Mouse (Mus musculus) erythroblast, adult 5-6 weeks (primary cell): Measurements from ENCODE around the gene Ikzf2. TPM values are rescaled to one million over a fixed set of nuclear protein-coding genes. Genes with fewer than 3 reads are reported as not detected.
A peak's percentile ranks its signal among the peaks of the same experiment; 100 is the strongest.

Experiments used
- ATAC-seq: replicated peaks from 2 replicates; pipeline ENCODE4 v1.8.0; 2016; ENCODE audit warnings: moderate number of reproducible peaks, mild to moderate bottlenecking, moderate TSS enrichment, inconsistent platforms; ENCODE audit not compliant: poor library complexity, low FRiP score, severe bottlenecking
- total RNA-seq, 2 experiments: library from RNA; stranded (forward) in 1 of 2; stranded (reverse) in 1 of 2; fragments of 150-400 nt in 1 of 2; fragments of 200-764, 138-1000 nt in 1 of 2; gene quantifications; 2 replicates each; pipeline versions ENCODE4 v1.2.3 to v1.2.4; 2015 to 2017; ENCODE audit warnings: low replicate concordance in 2 of 2

The Ikzf2 gene
- total RNA-seq, 2 experiments from 2014 or later: 1.8 to 4.4 TPM

GRCm38 (mm10) chr1:69604213-69604612, 82.8 kb downstream of the Ikzf2 start:
- ATAC-seq: no peak

GRCm38 (mm10) chr1:69600954-69601353, 86.1 kb downstream of the Ikzf2 start:
- no peak for ATAC-seq

DNA sequence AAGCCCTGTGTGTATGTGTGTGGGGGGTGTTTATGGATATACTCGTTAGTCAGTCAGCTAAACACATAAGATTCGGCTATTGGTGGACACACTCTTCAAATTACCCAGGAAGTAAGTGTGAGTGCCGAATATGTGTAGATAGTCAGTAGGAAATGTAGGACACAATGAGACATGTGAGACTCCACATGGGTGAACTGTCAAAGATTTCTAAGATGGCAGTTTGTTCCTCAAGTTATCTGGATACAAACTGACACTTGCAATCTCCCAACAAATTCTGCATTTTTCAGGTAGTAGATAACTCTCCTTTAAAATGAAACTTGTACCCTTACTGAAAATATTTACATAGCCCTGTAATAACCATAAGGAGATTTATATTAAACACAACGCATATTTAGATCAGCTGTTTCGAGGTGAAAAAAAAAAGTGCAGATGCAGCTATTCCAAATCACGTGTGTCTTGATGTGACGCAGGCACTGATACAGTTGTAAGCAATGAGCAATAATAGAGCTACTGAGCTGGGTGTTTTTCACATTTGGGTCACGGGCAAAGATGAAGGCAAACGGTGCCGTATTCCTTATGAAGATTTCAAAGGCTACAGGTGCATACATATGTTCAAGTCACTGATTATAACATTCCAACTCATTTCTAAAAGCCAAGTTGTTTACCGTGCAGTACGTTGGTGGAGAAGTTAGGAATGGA, 87.8 kb downstream of the Ikzf2 start:
- no peak for ATAC-seq

- no peak for ATAC-seq
These were observed 95.2 kb downstream of the Ikzf2 start for GRCm38 (mm10) chr1:69591889-69592288.

- peak; percentile 54; the same call in 1 of the 2 replicates for ATAC-seq
These were observed 95.7 kb downstream of the Ikzf2 start for GRCm38 (mm10) chr1:69591328-69591801.

DNA sequence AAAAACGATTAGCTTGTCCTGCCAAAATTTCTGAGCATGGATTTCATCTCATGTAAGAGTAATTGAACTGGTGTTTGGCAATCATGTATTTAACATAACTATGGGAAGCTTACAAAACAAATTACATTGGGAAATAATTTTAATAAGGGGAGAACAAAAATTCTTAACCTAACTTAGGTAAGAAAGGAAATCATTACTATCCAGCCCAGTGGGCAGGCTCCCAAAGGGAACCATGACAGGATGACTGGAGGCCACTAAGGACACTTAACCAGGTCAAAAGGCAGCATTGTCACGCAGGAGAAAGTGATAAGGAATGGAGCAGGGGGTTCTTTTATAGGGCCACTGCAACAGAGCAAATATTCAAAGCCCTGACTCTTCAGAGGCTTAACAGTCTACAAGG, 101.5 kb downstream of the Ikzf2 start:
- ATAC-seq: no peak

GRCm38 (mm10) chr1:69583932-69584659, 102.9 kb downstream of the Ikzf2 start:
- ATAC-seq: no peak

GRCm38 (mm10) chr1:69578917-69579316, 108.1 kb downstream of the Ikzf2 start:
- ATAC-seq: no peak

GRCm38 (mm10) chr1:69559443-69560090, 127.5 kb downstream of the Ikzf2 start:
- peak; percentile 89 for ATAC-seq

DNA sequence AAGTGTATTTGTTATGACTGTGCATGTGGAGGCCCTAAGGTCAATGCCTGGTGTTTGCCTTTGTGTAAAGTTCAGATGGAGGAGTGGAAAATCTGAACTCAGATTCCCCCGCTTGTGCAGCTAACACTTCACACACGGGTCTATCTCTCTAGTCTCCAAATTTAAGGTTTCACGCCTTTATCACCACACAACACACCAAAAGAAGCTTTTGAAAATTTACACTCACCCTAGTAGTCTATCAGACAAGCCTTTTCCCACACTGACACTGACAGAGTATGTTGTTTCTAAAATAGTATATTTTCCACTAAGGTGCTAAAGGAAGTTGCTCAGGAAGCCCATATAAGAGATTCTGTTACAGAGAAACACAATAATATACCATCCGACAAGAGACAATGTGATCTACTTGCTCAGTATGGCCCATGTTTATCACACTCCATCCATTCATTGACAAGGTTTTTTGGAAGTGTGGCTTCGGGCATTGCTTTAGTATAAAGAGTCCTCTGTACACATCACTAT, 131.4 kb downstream of the Ikzf2 start:
- ATAC-seq: no peak

DNA sequence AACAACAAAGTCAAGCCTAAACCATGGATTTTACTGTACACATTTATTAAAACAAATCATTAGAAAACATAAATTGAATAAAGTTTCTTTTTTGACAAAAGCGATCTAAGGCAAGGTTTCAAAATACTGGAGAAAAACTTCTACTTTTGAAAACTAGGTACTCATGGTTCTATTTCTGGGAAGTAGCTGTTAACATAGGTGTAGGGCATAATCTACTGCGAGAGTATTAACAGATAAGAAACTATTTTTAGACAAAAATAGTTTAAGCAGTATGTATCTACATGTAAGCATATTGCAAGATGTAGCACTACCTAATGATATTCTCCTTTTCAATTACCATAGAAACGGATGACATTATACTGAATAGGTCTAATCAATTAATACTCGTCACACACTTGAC, 137.1 kb downstream of the Ikzf2 start:
- ATAC-seq: no peak

- ATAC-seq: peak; percentile 53
These were observed 141.2 kb downstream of the Ikzf2 start for GRCm38 (mm10) chr1:69545885-69546253.

DNA sequence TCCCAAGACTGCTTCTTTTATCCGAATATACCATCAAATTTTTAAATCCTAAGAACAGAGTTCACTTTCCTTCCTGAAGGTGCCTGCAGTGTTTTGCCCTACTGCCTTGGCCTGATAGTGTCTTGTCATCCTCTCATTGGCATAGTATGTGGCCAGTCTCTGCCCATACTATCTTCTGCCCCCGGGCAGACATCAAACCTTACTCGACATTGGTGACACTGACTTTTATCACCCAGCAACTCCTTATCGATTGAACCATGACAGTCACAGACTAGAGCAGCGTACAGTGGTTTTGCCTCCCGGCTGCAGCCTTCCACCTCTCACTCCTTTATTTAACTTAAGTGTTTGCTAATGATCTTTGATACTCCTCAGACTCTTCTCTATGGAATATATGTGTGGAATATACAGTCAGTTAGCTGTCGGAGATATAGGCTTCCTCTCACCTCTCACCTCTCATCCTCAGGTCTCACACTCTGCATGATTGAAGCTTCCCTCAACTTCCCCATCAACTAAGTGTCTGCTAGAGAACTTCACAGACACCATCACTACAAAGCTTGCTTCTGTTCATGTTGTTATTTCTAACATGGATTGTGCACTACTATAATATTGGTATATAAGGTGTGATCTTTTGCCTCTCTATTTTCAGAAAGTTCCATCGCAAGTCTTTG, 141.7 kb downstream of the Ikzf2 start:
- peak; percentile 85 for ATAC-seq

DNA sequence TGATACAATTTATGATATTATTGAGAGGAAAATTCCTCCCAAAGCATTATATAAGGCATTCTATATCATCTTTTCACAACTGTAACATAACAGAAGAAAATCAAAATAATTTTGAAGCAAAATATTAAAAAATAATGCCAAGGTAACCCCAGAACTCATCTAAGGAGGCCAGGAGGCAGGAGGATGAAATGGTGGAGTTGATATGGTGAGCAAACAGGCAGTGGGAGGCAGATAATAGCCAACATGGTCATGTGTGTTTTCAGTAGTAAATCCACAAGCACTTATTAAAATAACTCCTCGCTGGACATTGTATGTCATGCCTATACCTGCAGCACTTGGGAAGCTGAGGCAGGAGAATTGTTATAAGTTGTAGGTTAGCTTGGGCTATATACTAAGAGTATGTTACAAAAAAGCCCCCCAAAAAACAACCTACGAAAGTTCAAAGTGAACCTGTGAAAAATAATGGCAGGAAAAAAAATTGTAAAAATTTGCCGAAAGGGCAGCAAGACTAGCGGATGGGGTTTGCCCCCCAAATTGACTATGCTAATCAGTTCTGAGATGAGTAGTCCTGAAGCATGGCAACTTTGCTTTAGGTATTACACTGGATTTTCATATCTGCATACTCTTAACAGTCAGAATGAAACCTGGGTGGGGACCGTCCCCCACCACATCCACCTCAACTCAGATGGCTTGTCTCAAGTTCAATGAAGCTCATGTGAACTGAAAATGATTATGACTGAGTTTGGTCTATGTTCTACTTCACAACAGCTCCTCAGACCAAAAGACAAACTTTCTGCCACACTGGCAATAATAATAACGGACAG, 143.1 kb downstream of the Ikzf2 start:
- ATAC-seq: 0 out of 2 replicates have a peak, but pooled peaks have one; percentile 44

- ATAC-seq: peak; percentile 28
These were observed 144.5 kb downstream of the Ikzf2 start for GRCm38 (mm10) chr1:69542546-69542945.

GRCm38 (mm10) chr1:69538663-69539062, 148.4 kb downstream of the Ikzf2 start:
- no peak for ATAC-seq

DNA sequence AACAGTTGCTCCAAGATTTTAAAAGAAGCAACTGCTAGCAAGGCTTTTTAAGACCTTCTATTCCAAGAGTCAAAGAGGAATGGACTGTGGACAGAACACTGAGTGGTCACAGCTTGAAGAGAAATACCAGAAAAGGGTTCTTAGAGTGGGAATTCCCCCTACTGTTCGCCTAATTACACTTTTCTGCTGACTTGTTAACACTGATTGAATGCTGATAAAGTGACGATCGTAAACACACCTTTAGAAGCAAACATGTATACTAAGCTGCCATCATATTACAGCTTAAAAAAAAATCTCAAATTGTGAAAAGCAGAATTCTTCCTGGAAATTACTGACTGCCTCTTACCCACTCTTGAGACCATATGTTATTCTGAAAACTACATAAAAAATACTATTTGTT, 149.4 kb downstream of the Ikzf2 start:
- ATAC-seq: no peak

GRCm38 (mm10) chr1:69535507-69535906, 151.5 kb downstream of the Ikzf2 start:
- ATAC-seq: no peak

DNA sequence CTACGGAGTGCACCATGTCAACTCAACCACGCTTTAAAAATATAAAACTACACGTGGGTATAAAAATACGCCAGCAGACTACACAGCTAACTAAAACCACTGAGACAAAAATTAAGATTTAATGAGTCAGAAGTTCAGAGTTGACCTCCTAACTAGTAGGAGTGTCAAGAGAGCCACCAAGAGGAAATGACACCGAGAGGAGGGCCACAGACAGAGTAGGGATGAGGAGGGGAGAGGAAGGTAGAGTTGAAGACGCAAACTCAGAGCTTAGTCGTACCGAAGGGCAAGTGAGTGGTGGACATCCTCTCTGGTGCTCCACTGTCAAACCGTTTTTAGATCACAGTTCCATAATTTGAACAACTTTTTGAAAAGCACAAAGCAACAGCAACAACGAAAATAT, 154.0 kb downstream of the Ikzf2 start:
- no peak for ATAC-seq
